Mouse (Mus musculus) olfactory bulb, adult 2 months (tissue): ENCODE results near the gene Zc3h10.

Experiments used
- CTCF ChIP-seq: fragments of 200-500 bp; IDR thresholded peaks from 2 replicates; pipeline ENCODE4 v1.5.1; 2012; ENCODE audit warnings: low read depth, mild to moderate bottlenecking, low read length, moderate library complexity; ENCODE audit not compliant: insufficient read depth
- POLR2A ChIP-seq: fragments of 200-500 bp; IDR thresholded peaks from 2 replicates; pipeline ENCODE4 v1.6.1; 2012; ENCODE audit warnings: mild to moderate bottlenecking, low read depth, low read length, moderate library complexity; ENCODE audit not compliant: insufficient read depth

DNA sequence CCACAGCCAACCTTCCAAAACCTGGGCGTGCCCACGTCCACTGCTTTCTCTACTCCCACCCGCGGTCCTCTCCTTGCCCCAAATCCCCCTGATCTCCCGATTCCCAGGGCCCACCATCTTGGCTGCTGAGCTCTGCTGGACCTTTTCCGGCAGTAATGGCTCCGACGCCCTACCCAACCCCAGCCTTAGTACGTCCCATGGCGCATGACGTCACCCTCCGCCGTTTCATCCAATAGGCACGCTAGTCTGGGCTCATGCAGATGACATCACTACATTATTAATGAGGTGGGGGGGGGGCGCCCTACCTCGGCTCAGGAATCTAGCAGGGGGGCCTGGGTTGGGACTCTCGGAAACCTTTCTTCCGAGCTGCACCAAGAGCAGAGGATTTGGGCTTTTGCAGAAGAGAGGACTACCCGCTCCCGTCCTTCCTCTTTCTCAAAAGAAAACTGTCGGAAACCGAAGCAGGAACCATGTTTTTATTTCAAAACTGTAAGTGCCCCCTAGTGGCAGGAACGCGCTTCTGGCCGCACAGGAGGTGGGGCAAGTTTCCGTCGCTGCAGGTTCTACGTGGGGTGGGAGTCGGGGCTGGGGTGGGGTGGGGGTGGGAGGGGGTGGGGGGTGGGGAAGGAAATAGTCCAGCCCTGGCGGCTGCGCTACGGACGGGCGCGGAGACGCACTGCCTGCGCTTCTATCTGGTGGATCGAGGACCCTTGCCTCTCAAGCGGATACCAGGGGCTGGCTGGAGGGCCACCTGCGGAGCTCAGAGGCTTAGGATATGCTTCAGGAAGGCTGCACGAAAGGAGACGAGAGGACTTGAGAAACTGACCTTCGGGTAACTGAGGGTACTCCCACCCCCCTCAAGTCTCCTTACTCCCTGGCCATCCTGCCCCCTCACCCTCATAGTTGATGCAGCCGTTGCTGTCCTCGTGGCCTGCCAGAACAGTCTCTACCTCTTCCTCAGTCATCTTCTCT is 53.6 kb downstream of the Zc3h10 start, which contains the start of gene Myl6:
- peak; percentile 95 for TF ChIP-seq CTCF
- TF ChIP-seq POLR2A: peak; percentile 99
